Mouse (Mus musculus) gastrocnemius, postnatal 36 days (tissue): ENCODE data around the gene Cryab. TPM values are rescaled to one million over a fixed set of nuclear protein-coding genes. Genes with fewer than 3 reads are reported as not detected.

Source experiments
- DNase-seq, 2 experiments: peaks; one replicate each; pipeline ENCODE4 v3.0.0; 2022
- intact Hi-C: fragments of 180-260 bp; cut with DNase I; formaldehyde crosslinking; loops from one replicate; pipeline ENCODE4 v1.15.1; 2025
- total RNA-seq, 2 experiments: library from RNA; stranded (reverse); gene quantifications; 2 replicates each; pipeline ENCODE4 v1.2.3; 2021

Cryab gene
- total RNA-seq, 2 experiments from 2014 or later: 1,018 to 1,083 TPM

- no peak for DNase-seq
- intact Hi-C loops: no loop called here
Observed at GRCm38 (mm10) chr9:50776162-50776760, 25.1 kb downstream of the Cryab start.

DNA sequence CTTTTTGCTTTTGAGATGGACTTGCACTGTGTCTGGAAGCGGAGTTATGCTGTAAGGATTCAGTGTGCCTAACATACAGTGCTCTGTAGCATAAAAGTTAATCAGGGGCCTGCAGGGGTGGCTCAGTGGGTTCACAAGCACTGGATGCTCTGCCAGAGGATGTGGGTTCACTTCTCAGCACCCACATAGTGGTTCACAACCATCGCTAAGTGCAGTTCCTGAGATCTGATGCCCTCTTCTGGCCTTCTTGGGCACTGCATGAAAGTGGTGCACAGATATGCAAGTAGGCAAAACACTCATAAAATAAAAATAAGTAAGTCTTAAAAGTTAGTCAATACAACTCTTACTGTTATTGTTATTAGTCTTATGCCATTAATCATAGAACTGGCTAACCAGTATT, 31.0 kb downstream of the Cryab start:
- intact Hi-C loops: no loop called here
- no peak for DNase-seq

- DNase-seq: no peak
- intact Hi-C loops: no loop called here
Observed at GRCm38 (mm10) chr9:50795266-50795665, 44.1 kb downstream of the Cryab start.

GRCm38 (mm10) chr9:50796776-50797175, 45.7 kb downstream of the Cryab start:
- intact Hi-C loops: no loop called here

GRCm38 (mm10) chr9:50797641-50798040, 46.5 kb downstream of the Cryab start:
- no peak for DNase-seq
- intact Hi-C loops: no loop called here

More at GRCm38 (mm10) chr9:50796776-50797175, 45.7 kb downstream of the Cryab start:
- no peak for DNase-seq

- intact Hi-C loops: no loop called here
- DNase-seq: no peak
Observed at GRCm38 (mm10) chr9:50798368-50798767, 47.2 kb downstream of the Cryab start.

- DNase-seq: no peak
- intact Hi-C loops: loop anchor here (5.0 kb wide), 3 partner anchors 46 to 351 kb away; partner anchors contain the start of genes Ppp2r1b and Sik2
Observed at GRCm38 (mm10) chr9:50800985-50801384, 49.9 kb downstream of the Cryab start.

DNA sequence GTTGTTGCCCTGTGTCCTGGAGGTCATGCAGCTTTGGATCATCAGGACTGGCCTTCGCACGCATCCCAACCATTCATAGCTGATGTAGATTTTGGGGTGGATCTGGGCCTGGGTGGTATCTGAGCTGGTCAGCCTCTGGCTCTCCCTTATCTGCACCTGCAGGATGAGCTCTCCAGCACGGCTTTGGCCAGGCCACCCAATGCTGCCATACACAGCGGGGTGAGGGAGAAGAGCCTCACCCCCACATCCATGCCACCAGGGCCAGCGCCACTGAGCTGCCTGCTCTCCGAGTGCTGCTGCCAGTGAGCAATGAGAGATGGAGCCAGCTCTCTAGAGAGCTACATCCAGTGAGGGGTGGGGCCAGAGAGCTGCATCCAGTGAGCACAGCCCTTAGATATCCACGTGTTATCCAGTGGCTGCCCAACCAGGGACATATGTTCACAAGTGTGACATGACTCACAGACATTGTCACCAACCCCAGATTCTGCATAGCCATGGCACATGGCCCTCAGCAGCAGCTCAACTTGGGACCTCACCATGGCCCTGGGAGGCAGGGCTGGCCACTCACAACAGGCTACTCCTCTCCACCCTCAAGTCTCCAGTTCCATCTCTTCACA, 52.0 kb downstream of the Cryab start:
- no peak for DNase-seq
- intact Hi-C loops: loop anchor here (5.0 kb wide), 3 partner anchors 44 to 349 kb away; partner anchors contain the start of genes Ppp2r1b and Sik2

Other genes with a start within 250 kb of the Cryab start
- 10 to 100 TPM in 1 of 2 experiments, 1 to 10 TPM in 1; 9.5 to 10.0 TPM for gene Pts, start 222.6 kb upstream of the Cryab start, total RNA-seq
- 1 to 10 TPM in 1 of 2 experiments, under 1 TPM in 1; 0.87 to 1.4 TPM for gene Il18, start 196.5 kb upstream of the Cryab start, total RNA-seq
- under 1 TPM in 1 of 2 experiments, not detected in 1; 0.36 TPM for gene Bco2, start 196.1 kb upstream of the Cryab start, total RNA-seq
- not detected for gene Tex12, start 190.0 kb upstream of the Cryab start, total RNA-seq
- 100 to 1,000 TPM; 313 to 336 TPM for gene Sdhd, start 147.5 kb upstream of the Cryab start, total RNA-seq
- gene Timm8b, start 147.4 kb upstream of the Cryab start, total RNA-seq: 100 to 1,000 TPM; 184 to 202 TPM
- gene Pih1d2, start 134.0 kb upstream of the Cryab start, total RNA-seq: under 1 TPM in 1 of 2 experiments, not detected in 1; 0.96 TPM
- gene Nkapd1, start 133.9 kb upstream of the Cryab start, total RNA-seq: 10 to 100 TPM in 1 of 2 experiments, 1 to 10 TPM in 1; 8.1 to 11.4 TPM
- 100 to 1,000 TPM; 207 to 232 TPM for gene Dlat, start 91.5 kb upstream of the Cryab start, total RNA-seq
- 1 to 10 TPM; 1.4 to 3.5 TPM for gene Dixdc1, start 11.8 kb upstream of the Cryab start, total RNA-seq
- 1 to 10 TPM; 1.8 to 4.2 TPM for gene 2310030G06Rik, start 4.8 kb upstream of the Cryab start, total RNA-seq
- 100 to 1,000 TPM; 118 to 134 TPM for gene Hspb2, start 1.0 kb downstream of the Cryab start, total RNA-seq
- gene Fdxacb1, start 16.9 kb downstream of the Cryab start, total RNA-seq: 1 to 10 TPM; 4.3 to 4.6 TPM
- 10 to 100 TPM in 1 of 2 experiments, 1 to 10 TPM in 1; 7.1 to 10.2 TPM for gene Alg9, start 23.7 kb downstream of the Cryab start, total RNA-seq
- 10 to 100 TPM in 1 of 2 experiments, 1 to 10 TPM in 1; 9.8 to 11.2 TPM for gene 1110032A03Rik, start 24.2 kb downstream of the Cryab start, total RNA-seq
- gene Ppp2r1b, start 94.0 kb downstream of the Cryab start, total RNA-seq: 1 to 10 TPM; 4.9 to 5.9 TPM